Mouse (Mus musculus): ENCODE results near the gene Malsu1. TPM values are rescaled to one million over a fixed set of nuclear protein-coding genes. Genes with fewer than 3 reads are reported as not detected.

Malsu1 gene
- polyA plus RNA-seq, 1 experiment = 14.4 TPM

- WGBS = 36% methylated on average over 8 of the region's 8 CpGs
- DNase-seq (ENCODE audit: low read depth, low spot score) = peak; percentile 45
These were observed 16.3 kb upstream of the Malsu1 start for GRCm38 (mm10) chr6:49057053-49058021.

- no peak for DNase-seq (ENCODE audit: low read depth, low spot score)
- 33% methylated on average over 4 of the region's 4 CpGs for WGBS
These were observed 5.2 kb upstream of the Malsu1 start for GRCm38 (mm10) chr6:49068361-49068760.

- under 1% methylated on average over 19 of the region's 19 CpGs for WGBS
- DNase-seq (ENCODE audit: low read depth, low spot score) = no peak
These were observed 509 bp downstream of the Malsu1 start for GRCm38 (mm10) chr6:49074117-49074490.

GRCm38 (mm10) chr6:49077894-49078293 lies 4.3 kb downstream of the Malsu1 start:
- DNase-seq (ENCODE audit: low read depth, low spot score) = no peak
- WGBS = 87% methylated on average over 2 of the region's 2 CpGs

GRCm38 (mm10) chr6:49079313-49079712 lies 5.7 kb downstream of the Malsu1 start:
- 52% methylated on average over 1 of the region's 1 CpGs for WGBS
- DNase-seq (ENCODE audit: low read depth, low spot score) = no peak

GRCm38 (mm10) chr6:49083008-49083407 lies 9.4 kb downstream of the Malsu1 start:
- no peak for DNase-seq (ENCODE audit: low read depth, low spot score)
- 94% methylated on average over 4 of the region's 4 CpGs for WGBS

- no peak for DNase-seq (ENCODE audit: low read depth, low spot score)
- WGBS = 92% methylated on average over 10 of the region's 10 CpGs
These were observed 21.4 kb downstream of the Malsu1 start for GRCm38 (mm10) chr6:49094968-49095367.

GRCm38 (mm10) chr6:49096421-49096820 lies 22.8 kb downstream of the Malsu1 start:
- DNase-seq (ENCODE audit: low read depth, low spot score) = no peak
- 20% methylated on average over 7 of the region's 7 CpGs for WGBS

GRCm38 (mm10) chr6:49096933-49097461 lies 23.4 kb downstream of the Malsu1 start:
- no peak for DNase-seq (ENCODE audit: low read depth, low spot score)
- 8% methylated on average over 13 of the region's 13 CpGs for WGBS

- no peak for DNase-seq (ENCODE audit: low read depth, low spot score)
These were observed 24.1 kb downstream of the Malsu1 start for GRCm38 (mm10) chr6:49097596-49098110.

GRCm38 (mm10) chr6:49099086-49099485 lies 25.5 kb downstream of the Malsu1 start:
- no peak for DNase-seq (ENCODE audit: low read depth, low spot score)
- WGBS = 97% methylated on average over 1 of the region's 1 CpGs

More at GRCm38 (mm10) chr6:49097596-49098110, 24.1 kb downstream of the Malsu1 start:
- WGBS = 44% methylated on average over 5 of the region's 5 CpGs

GRCm38 (mm10) chr6:49106746-49107500 lies 33.3 kb downstream of the Malsu1 start:
- DNase-seq (ENCODE audit: low read depth, low spot score) = no peak
- 82% methylated on average over 15 of the region's 15 CpGs for WGBS

GRCm38 (mm10) chr6:49109196-49109595 lies 35.6 kb downstream of the Malsu1 start:
- 82% methylated on average over 2 of the region's 2 CpGs for WGBS
- DNase-seq (ENCODE audit: low read depth, low spot score) = no peak

- no peak for DNase-seq (ENCODE audit: low read depth, low spot score)
- WGBS = 21% methylated on average over 7 of the region's 7 CpGs
These were observed 40.3 kb downstream of the Malsu1 start for GRCm38 (mm10) chr6:49113895-49114294.

GRCm38 (mm10) chr6:49114457-49114856 lies 40.9 kb downstream of the Malsu1 start:
- WGBS = 31% methylated on average over 6 of the region's 6 CpGs
- DNase-seq (ENCODE audit: low read depth, low spot score) = no peak

- no peak for DNase-seq (ENCODE audit: low read depth, low spot score)
- WGBS = 84% methylated on average over 5 of the region's 5 CpGs
These were observed 42.0 kb downstream of the Malsu1 start for GRCm38 (mm10) chr6:49115550-49115949.

- 76% methylated on average over 8 of the region's 8 CpGs for WGBS
- no peak for DNase-seq (ENCODE audit: low read depth, low spot score)
These were observed 42.6 kb downstream of the Malsu1 start for GRCm38 (mm10) chr6:49116241-49116640.

GRCm38 (mm10) chr6:49118446-49118845 lies 44.9 kb downstream of the Malsu1 start:
- WGBS = 54% methylated on average over 8 of the region's 8 CpGs

GRCm38 (mm10) chr6:49119462-49120135 lies 46.0 kb downstream of the Malsu1 start:
- 53% methylated on average over 1 of the region's 1 CpGs for WGBS
- no peak for DNase-seq (ENCODE audit: low read depth, low spot score)

More at GRCm38 (mm10) chr6:49118446-49118845, 44.9 kb downstream of the Malsu1 start:
- no peak for DNase-seq (ENCODE audit: low read depth, low spot score)

Measured in large intestine, adult 2 months (tissue).